Mouse (Mus musculus) cerebellum, adult 2 months (tissue): ENCODE results near the gene Neu1.

Source experiments
- CTCF ChIP-seq: fragments of 200-500 bp; IDR thresholded peaks from 2 replicates; pipeline ENCODE4 v1.5.1; 2011; ENCODE audit warnings: low read depth, mild to moderate bottlenecking, control low read depth, low read length, moderate library complexity, borderline replicate concordance; ENCODE audit not compliant: insufficient read depth
- POLR2A ChIP-seq: fragments of 200-500 bp; IDR thresholded peaks from 2 replicates; pipeline ENCODE4 v1.6.1; 2011; ENCODE audit warnings: low read length, control low read depth, borderline replicate concordance; ENCODE audit not compliant: insufficient read depth

DNA sequence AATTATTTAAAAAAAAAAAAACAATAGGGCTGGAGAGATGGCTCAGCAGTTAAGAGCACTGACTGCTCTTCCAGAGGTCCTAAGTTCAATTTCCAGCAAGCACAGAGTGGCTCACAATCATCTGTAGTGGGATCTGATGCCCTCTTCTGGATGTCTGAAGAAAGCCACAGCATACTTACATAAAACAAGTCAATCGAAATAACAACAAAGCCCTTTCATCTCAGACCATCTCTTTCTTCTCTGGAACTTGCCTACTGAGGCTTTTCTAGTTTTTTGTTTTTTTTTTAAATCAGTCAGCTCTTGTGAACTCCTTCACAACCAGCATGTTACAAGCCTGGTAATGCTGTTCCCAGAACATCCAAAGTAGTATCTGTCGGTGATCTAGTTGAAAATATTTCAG, 49.6 kb downstream of the Neu1 start:
- TF ChIP-seq POLR2A (no peak), CTCF (peak; percentile 38; the same call in 1 of the 2 replicates)
